Mouse (Mus musculus) heart, adult 18-20 months (tissue): Measurements from ENCODE around the gene Psmb9. TPM values are rescaled to one million over a fixed set of nuclear protein-coding genes. Genes with fewer than 3 reads are reported as not detected.

Experiments used
- DNase-seq, 2 experiments: peaks; one replicate each; pipeline ENCODE4 v3.0.0; 2021 to 2022; ENCODE audit warnings: mixed read lengths in 1 of 2
- total RNA-seq, 2 experiments: library from RNA; stranded (reverse); gene quantifications; 2 replicates each; pipeline ENCODE4 v1.2.3; 2021

Gene Psmb9
- total RNA-seq, 2 experiments from 2014 or later = 13.1 to 25.3 TPM

GRCm38 (mm10) chr17:34205746-34206176, 18.2 kb upstream of the Psmb9 start:
- peak; percentile 48 to 77 for DNase-seq

GRCm38 (mm10) chr17:34205021-34205745, 17.6 kb upstream of the Psmb9 start:
- peak; percentile 63 to 79 for DNase-seq

- DNase-seq = peak; percentile 94 to 95
Measured at GRCm38 (mm10) chr17:34204303-34205010, 16.9 kb upstream of the Psmb9 start.

- DNase-seq = no peak
Measured at GRCm38 (mm10) chr17:34203444-34203843, 15.9 kb upstream of the Psmb9 start, which contains the start of gene Tap2. Tap2 (plus strand) TSS chr17:34203527.

- no peak for DNase-seq
Measured at GRCm38 (mm10) chr17:34202760-34203442, 15.3 kb upstream of the Psmb9 start.

GRCm38 (mm10) chr17:34201506-34202055, 14.0 kb upstream of the Psmb9 start:
- no peak for DNase-seq

GRCm38 (mm10) chr17:34200772-34201505, 13.4 kb upstream of the Psmb9 start:
- no peak for DNase-seq

GRCm38 (mm10) chr17:34200047-34200446, 12.5 kb upstream of the Psmb9 start:
- DNase-seq = no peak

GRCm38 (mm10) chr17:34199050-34199619, 11.6 kb upstream of the Psmb9 start:
- no peak for DNase-seq

- no peak for DNase-seq
Measured at GRCm38 (mm10) chr17:34198521-34198912, 11.0 kb upstream of the Psmb9 start.

GRCm38 (mm10) chr17:34197904-34198520, 10.4 kb upstream of the Psmb9 start:
- DNase-seq = peak; percentile 79 to 86

GRCm38 (mm10) chr17:34196941-34197894, 9.7 kb upstream of the Psmb9 start, which contains the start of gene Psmb8:
Psmb8 (plus strand) TSS chr17:34197721.
- DNase-seq = peak; percentile 95 to 97

GRCm38 (mm10) chr17:34196491-34196890, 8.9 kb upstream of the Psmb9 start:
- peak in 1 of 2 experiments; percentile 30 for DNase-seq

- DNase-seq = no peak
Measured at GRCm38 (mm10) chr17:34194723-34195122, 7.2 kb upstream of the Psmb9 start.

GRCm38 (mm10) chr17:34193468-34193867, 5.9 kb upstream of the Psmb9 start:
- DNase-seq = no peak

- DNase-seq = no peak
Measured at GRCm38 (mm10) chr17:34192852-34193251, 5.3 kb upstream of the Psmb9 start.

GRCm38 (mm10) chr17:34188986-34189385, 1.4 kb upstream of the Psmb9 start:
- no peak for DNase-seq

GRCm38 (mm10) chr17:34188010-34188409, 446 bp upstream of the Psmb9 start:
- DNase-seq = peak; percentile 58 to 64

GRCm38 (mm10) chr17:34186885-34187260, 691 bp downstream of the Psmb9 start:
- DNase-seq = peak in 1 of 2 experiments; percentile 59

- DNase-seq = no peak
Measured at GRCm38 (mm10) chr17:34185526-34185925, 2.0 kb downstream of the Psmb9 start.
